Mouse (Mus musculus): Measurements from ENCODE around the gene Aoc3. TPM values are rescaled to one million over a fixed set of nuclear protein-coding genes. Genes with fewer than 3 reads are reported as not detected.

Gene Aoc3
- polyA plus RNA-seq, 2 experiments, result 1.0 to 3.1 TPM

DNA sequence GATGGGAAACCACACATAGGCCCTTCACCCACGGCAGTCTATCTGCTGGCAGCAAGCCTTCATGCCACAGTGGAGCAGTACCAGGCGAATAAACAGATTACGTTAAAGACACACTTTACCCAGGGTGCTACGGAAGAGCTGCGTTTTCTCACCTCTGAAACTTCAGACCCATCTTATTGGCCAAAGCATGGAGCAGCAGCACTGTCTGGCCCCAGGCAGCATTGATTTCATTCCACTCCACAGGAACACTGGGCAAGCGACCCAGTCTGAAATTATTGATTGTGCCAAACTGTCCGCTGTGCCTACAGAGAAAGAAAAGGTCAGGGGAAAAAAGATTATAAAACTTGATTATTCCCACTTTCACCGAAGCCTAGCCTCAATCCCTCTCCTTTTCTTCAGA is 39.2 kb upstream of the Aoc3 start:
- Histone ChIP-seq H3K4me2 (replicated peaks; ENCODE audit: low read depth, low read length, severe bottlenecking) (no peak overlapping the region), H3K27me3 (ENCODE audit: control insufficient read depth, insufficient read depth, low read length) (no peaks in the 10 kb centered on the region), H3K9me3 (ENCODE audit: control insufficient read depth, low read length) (no peaks in the 10 kb centered on the region), H3K4me3 (replicated peaks; ENCODE audit: low read length) (no peak overlapping the region), H3K9ac (ENCODE audit: low read depth, low read length, severe bottlenecking) (no peak overlapping the region), H3K27ac (replicated peaks; ENCODE audit: low read depth, low read length) (no peak overlapping the region), H3K36me3 (ENCODE audit: control insufficient read depth, insufficient read depth, low read length) (peaks cover 75% of the 10 kb centered on the region), H3K4me1 (ENCODE audit: control insufficient read depth, insufficient read depth, low read length) (no peaks in the 10 kb centered on the region)
- no peak for TF ChIP-seq POLR2A (IDR thresholded peaks at IDR 0.05; ENCODE audit: borderline replicate concordance, extremely low read depth, insufficient read depth, insufficient read length)
- WGBS, result 94% methylated on average over 8 of the region's 8 CpGs
- DNase-seq (ENCODE audit: low spot score) (no peak), ATAC-seq (ENCODE audit: low FRiP score, low read depth) (no peak)

DNA sequence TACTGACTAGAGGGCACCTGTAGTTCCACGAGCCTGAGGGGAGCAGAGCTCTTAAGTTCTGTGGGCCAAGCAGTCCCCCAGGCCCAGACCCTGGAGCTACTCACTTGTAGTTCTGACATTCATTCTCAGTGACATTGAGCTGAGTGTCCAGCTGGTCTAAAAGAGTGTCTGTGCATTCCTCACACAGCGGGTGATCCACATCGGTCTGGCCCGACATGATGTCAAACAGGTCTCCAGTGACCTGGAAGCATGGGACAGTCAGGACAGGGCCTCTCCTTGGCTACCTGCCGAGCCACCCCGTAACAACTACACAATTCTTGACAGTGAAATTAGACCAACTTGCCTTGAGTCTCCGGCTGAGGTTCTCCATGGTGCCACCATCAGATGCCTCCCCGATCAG is 35.2 kb upstream of the Aoc3 start:
- TF ChIP-seq POLR2A (IDR thresholded peaks at IDR 0.05; ENCODE audit: borderline replicate concordance, extremely low read depth, insufficient read depth, insufficient read length), result no peak
- no peak overlapping the region for H3K27ac ChIP-seq (replicated peaks; ENCODE audit: low read depth, low read length)
- peaks cover 76% of the 10 kb centered on the region for H3K36me3 ChIP-seq (ENCODE audit: control insufficient read depth, insufficient read depth, low read length)
- H3K4me3 ChIP-seq (replicated peaks; ENCODE audit: low read length), result no peak overlapping the region
- H3K4me2 ChIP-seq (replicated peaks; ENCODE audit: low read depth, low read length, severe bottlenecking), result no peak overlapping the region
- 95% methylated on average over 8 of the region's 8 CpGs for WGBS
- H3K27me3 ChIP-seq (ENCODE audit: control insufficient read depth, insufficient read depth, low read length), result no peaks in the 10 kb centered on the region
- no peak overlapping the region for H3K9ac ChIP-seq (ENCODE audit: low read depth, low read length, severe bottlenecking)
- H3K9me3 ChIP-seq (ENCODE audit: control insufficient read depth, low read length), result no peaks in the 10 kb centered on the region
- H3K4me1 ChIP-seq (ENCODE audit: control insufficient read depth, insufficient read depth, low read length), result no peaks in the 10 kb centered on the region
- no peak for DNase-seq (ENCODE audit: low spot score)
- no peak for ATAC-seq (ENCODE audit: low FRiP score, low read depth)

DNA sequence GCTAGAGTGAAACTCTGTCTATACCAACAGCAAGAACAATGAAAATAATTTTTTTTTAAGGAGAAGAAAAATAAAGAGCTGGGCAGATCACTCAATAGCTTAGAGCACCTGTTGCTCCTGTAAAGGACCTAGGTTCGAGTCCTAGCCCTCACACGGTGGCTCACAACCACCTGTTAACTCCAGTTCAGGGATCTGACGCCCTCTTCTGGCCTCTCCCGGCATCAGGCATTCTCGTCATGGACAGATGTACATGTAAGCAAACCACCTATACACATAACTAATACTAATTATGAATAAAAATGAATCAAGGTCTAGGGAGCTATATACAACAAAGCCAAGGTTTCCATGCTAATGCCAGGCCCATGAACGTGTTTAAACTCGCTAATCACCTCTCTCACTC is 29.5 kb upstream of the Aoc3 start:
- DNase-seq (ENCODE audit: low spot score) (no peak), ATAC-seq (ENCODE audit: low FRiP score, low read depth) (no peak)
- H3K27ac ChIP-seq (replicated peaks; ENCODE audit: low read depth, low read length), result no peak overlapping the region
- H3K36me3 ChIP-seq (ENCODE audit: control insufficient read depth, insufficient read depth, low read length), result peaks cover 31% of the 10 kb centered on the region
- H3K27me3 ChIP-seq (ENCODE audit: control insufficient read depth, insufficient read depth, low read length), result no peaks in the 10 kb centered on the region
- peaks cover 10% of the 10 kb centered on the region for H3K4me1 ChIP-seq (ENCODE audit: control insufficient read depth, insufficient read depth, low read length)
- peak overlapping the region; percentile 82 for H3K4me2 ChIP-seq (replicated peaks; ENCODE audit: low read depth, low read length, severe bottlenecking)
- no peak for TF ChIP-seq POLR2A (IDR thresholded peaks at IDR 0.05; ENCODE audit: borderline replicate concordance, extremely low read depth, insufficient read depth, insufficient read length)
- WGBS, result 59% methylated on average over 7 of the region's 7 CpGs
- H3K4me3 ChIP-seq (replicated peaks; ENCODE audit: low read length), result peak overlapping the region; percentile 87
- H3K9ac ChIP-seq (ENCODE audit: low read depth, low read length, severe bottlenecking), result peak overlapping the region; percentile 86
- no peaks in the 10 kb centered on the region for H3K9me3 ChIP-seq (ENCODE audit: control insufficient read depth, low read length)

DNA sequence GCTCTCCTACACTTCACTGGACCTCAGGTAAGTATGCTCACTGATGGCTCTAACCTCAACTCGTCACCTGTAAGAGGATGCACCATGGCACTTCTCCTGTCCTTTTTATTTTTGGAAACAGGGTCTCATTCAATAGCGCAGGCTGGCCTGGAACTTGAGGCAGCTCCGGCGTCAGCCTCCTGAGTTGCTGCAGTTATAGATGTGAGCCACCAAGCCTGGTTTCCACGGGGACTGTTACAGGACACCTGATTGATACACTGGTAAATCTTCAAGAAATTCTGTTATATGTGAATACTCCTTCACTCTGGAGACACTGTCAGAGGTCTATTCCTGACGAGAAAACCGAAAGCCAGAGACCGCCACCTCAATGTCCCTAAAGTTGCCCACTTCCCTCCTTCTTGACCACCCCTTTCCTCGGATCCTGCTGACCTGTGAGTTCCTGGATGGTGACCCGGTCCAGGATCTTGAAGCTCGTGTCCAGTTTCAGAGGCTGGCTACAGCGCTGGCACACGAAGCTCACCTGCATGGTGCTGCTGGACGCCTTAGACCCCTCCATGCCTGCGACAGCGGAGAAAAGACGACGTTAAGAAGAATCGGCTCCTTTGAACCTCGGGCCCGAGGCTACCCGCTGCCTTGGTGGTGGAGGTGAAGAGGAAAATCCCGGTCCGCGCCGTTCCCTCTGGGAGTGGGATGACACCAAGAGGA is 29.0 kb upstream of the Aoc3 start:
- Histone ChIP-seq H3K9me3 (ENCODE audit: control insufficient read depth, low read length) (no peaks in the 10 kb centered on the region), H3K4me3 (replicated peaks; ENCODE audit: low read length) (peak overlapping the region; percentile 87), H3K36me3 (ENCODE audit: control insufficient read depth, insufficient read depth, low read length) (peaks cover 30% of the 10 kb centered on the region), H3K27ac (replicated peaks; ENCODE audit: low read depth, low read length) (0 out of 2 replicates have a peak overlapping the region, but pooled peaks have one; percentile 26), H3K4me1 (ENCODE audit: control insufficient read depth, insufficient read depth, low read length) (peaks cover 10% of the 10 kb centered on the region), H3K27me3 (ENCODE audit: control insufficient read depth, insufficient read depth, low read length) (no peaks in the 10 kb centered on the region), H3K9ac (ENCODE audit: low read depth, low read length, severe bottlenecking) (peak overlapping the region; percentile 86), H3K4me2 (replicated peaks; ENCODE audit: low read depth, low read length, severe bottlenecking) (peak overlapping the region; percentile 82)
- no peak for TF ChIP-seq POLR2A (IDR thresholded peaks at IDR 0.05; ENCODE audit: borderline replicate concordance, extremely low read depth, insufficient read depth, insufficient read length)
- DNase-seq (ENCODE audit: low spot score) (no peak), ATAC-seq (ENCODE audit: low FRiP score, low read depth) (peak; percentile 32)
- 12% methylated on average over 26 of the region's 26 CpGs for WGBS

DNA sequence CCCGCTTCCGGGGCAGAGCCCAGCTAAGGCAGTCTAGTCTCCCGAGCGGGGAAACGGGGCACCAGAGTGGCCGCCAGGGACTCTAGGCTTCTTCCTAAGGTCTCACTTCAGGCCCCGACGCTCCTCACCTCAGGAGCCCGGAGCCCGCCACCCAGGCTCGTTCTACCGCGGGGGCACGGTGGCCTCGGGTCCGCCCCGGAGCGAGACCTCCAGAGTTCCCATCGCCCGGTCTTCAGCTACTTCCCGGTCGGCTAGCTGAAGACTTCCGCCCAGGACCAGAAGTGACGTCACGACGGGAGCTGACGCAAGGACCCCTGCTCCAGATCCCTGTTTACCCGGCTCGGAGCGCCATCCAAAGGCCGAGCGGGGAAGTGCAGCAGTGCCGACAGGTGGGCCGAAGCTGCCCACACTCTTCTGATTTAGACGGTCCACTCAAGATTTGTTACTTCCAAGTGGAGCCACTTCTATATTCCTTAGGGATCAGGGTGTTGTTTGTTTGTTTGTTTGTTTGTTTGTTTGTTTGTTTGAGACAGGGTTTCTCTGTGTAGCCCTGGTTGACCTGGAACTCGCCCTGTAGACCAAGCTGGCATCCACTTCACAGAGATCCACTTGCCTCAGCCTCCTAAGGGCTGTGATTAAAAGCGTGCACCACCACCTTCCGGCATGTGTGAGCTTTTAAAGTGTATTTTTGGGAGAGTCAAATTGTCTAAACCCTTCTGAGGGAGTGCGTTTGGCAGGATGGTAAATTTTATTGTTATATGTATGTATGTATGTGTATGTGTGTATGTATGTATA is 28.2 kb upstream of the Aoc3 start, which contains the start of gene Becn1:
Becn1 (minus strand) TSS at position 283 of the 795 bp plus-strand sequence.
- H3K27ac ChIP-seq (replicated peaks; ENCODE audit: low read depth, low read length), result 0 out of 2 replicates have a peak within 1 kb of the TSS, but pooled peaks have one; percentile 26
- H3K27me3 ChIP-seq (ENCODE audit: control insufficient read depth, insufficient read depth, low read length), result no peaks in the 10 kb centered on the region
- H3K9me3 ChIP-seq (ENCODE audit: control insufficient read depth, low read length), result no peaks in the 10 kb centered on the region
- whole genome bisulfite sequencing, result 6% methylated on average over 34 of the region's 39 CpGs
- DNase-seq (ENCODE audit: low spot score) (peak; percentile 95), ATAC-seq (ENCODE audit: low FRiP score, low read depth) (peak; percentile 93)
- H3K4me3 ChIP-seq (replicated peaks; ENCODE audit: low read length), result peak within 1 kb of the TSS; percentile 87
- H3K9ac ChIP-seq (ENCODE audit: low read depth, low read length, severe bottlenecking), result peak within 1 kb of the TSS; percentile 86
- H3K4me1 ChIP-seq (ENCODE audit: control insufficient read depth, insufficient read depth, low read length), result peaks cover 10% of the 10 kb centered on the region
- peak within 1 kb of the TSS; percentile 82 for H3K4me2 ChIP-seq (replicated peaks; ENCODE audit: low read depth, low read length, severe bottlenecking)
- peaks cover 25% of the 10 kb centered on the region for H3K36me3 ChIP-seq (ENCODE audit: control insufficient read depth, insufficient read depth, low read length)
- no peak for TF ChIP-seq POLR2A (IDR thresholded peaks at IDR 0.05; ENCODE audit: borderline replicate concordance, extremely low read depth, insufficient read depth, insufficient read length)
